Mouse (Mus musculus): ENCODE results near the gene Gpc6.

The Gpc6 gene

GRCm38 (mm10) chr14:117648199-117648960, 723.3 kb downstream of the Gpc6 start:
- DNase-seq, result no peak

GRCm38 (mm10) chr14:117650141-117650540, 725.0 kb downstream of the Gpc6 start:
- no peak for DNase-seq

- DNase-seq, result no peak
Observed at GRCm38 (mm10) chr14:117651271-117651670, 726.2 kb downstream of the Gpc6 start.

- no peak for DNase-seq
Observed at GRCm38 (mm10) chr14:117651938-117652337, 726.8 kb downstream of the Gpc6 start.

- DNase-seq, result no peak
Observed at GRCm38 (mm10) chr14:117655382-117655781, 730.3 kb downstream of the Gpc6 start.

- no peak for DNase-seq
Observed at GRCm38 (mm10) chr14:117659198-117659761, 734.2 kb downstream of the Gpc6 start.

GRCm38 (mm10) chr14:117662261-117662660, 737.1 kb downstream of the Gpc6 start:
- DNase-seq, result no peak

GRCm38 (mm10) chr14:117664796-117665195, 739.7 kb downstream of the Gpc6 start:
- DNase-seq, result no peak

- no peak for DNase-seq
Observed at GRCm38 (mm10) chr14:117666126-117666525, 741.0 kb downstream of the Gpc6 start.

GRCm38 (mm10) chr14:117673541-117673940, 748.4 kb downstream of the Gpc6 start:
- DNase-seq, result no peak

- no peak for DNase-seq
Observed at GRCm38 (mm10) chr14:117674482-117674881, 749.4 kb downstream of the Gpc6 start.

GRCm38 (mm10) chr14:117679926-117680325, 754.8 kb downstream of the Gpc6 start:
- DNase-seq, result no peak

- no peak for DNase-seq
Observed at GRCm38 (mm10) chr14:117681321-117681921, 756.3 kb downstream of the Gpc6 start.

- no peak for DNase-seq
Observed at GRCm38 (mm10) chr14:117683149-117683548, 758.0 kb downstream of the Gpc6 start.

GRCm38 (mm10) chr14:117689848-117690247, 764.7 kb downstream of the Gpc6 start:
- no peak for DNase-seq

- no peak for DNase-seq
Observed at GRCm38 (mm10) chr14:117695565-117695964, 770.5 kb downstream of the Gpc6 start.

GRCm38 (mm10) chr14:117700670-117701280, 775.7 kb downstream of the Gpc6 start:
- no peak for DNase-seq

- no peak for DNase-seq
Observed at GRCm38 (mm10) chr14:117708817-117709216, 783.7 kb downstream of the Gpc6 start.

- DNase-seq, result peak; percentile 14
Observed at GRCm38 (mm10) chr14:117710463-117710911, 785.4 kb downstream of the Gpc6 start.

- DNase-seq, result no peak
Observed at GRCm38 (mm10) chr14:117712311-117712710, 787.2 kb downstream of the Gpc6 start.

- DNase-seq, result no peak
Observed at GRCm38 (mm10) chr14:117714165-117714564, 789.0 kb downstream of the Gpc6 start.

GRCm38 (mm10) chr14:117716305-117716704, 791.2 kb downstream of the Gpc6 start:
- no peak for DNase-seq

GRCm38 (mm10) chr14:117728741-117729140, 803.6 kb downstream of the Gpc6 start:
- DNase-seq, result no peak

GRCm38 (mm10) chr14:117755231-117755630, 830.1 kb downstream of the Gpc6 start:
- DNase-seq, result no peak
